Mouse (Mus musculus) kidney, adult 11 months (tissue): ENCODE measurements at regions not wholly inside any gene's neighbourhood (a gene's known extent, or its start where the extent isn't known, plus 50 kb on each side); places are given as distances from the start of the nearest gene placed in this dataset.

Experiments used
- DNase-seq: peaks from one replicate; pipeline ENCODE4 v3.0.0; 2022

- DNase-seq, result no peak
Measured at GRCm38 (mm10) chr7:72753053-72753559, 446.7 kb upstream of the Mctp2 start.

GRCm38 (mm10) chr7:72762711-72763110 is 456.3 kb upstream of the Mctp2 start:
- no peak for DNase-seq

GRCm38 (mm10) chr7:72768705-72769104 is 462.3 kb upstream of the Mctp2 start:
- no peak for DNase-seq

GRCm38 (mm10) chr7:72774031-72774770 is 467.8 kb upstream of the Mctp2 start:
- DNase-seq, result no peak

GRCm38 (mm10) chr7:72774771-72775119 is 468.3 kb upstream of the Mctp2 start:
- no peak for DNase-seq

GRCm38 (mm10) chr7:72787306-72787705 is 480.9 kb upstream of the Mctp2 start:
- DNase-seq, result no peak

GRCm38 (mm10) chr7:72788261-72788660 is 481.9 kb upstream of the Mctp2 start:
- DNase-seq, result no peak

- no peak for DNase-seq
Measured at GRCm38 (mm10) chr7:72822142-72822541, 515.7 kb upstream of the Mctp2 start.

- peak; percentile 2 for DNase-seq
Measured at GRCm38 (mm10) chr7:72826597-72826996, 520.2 kb upstream of the Mctp2 start.

- no peak for DNase-seq
Measured at GRCm38 (mm10) chr7:72835423-72835822, 529.0 kb upstream of the Mctp2 start.

GRCm38 (mm10) chr7:72836026-72836425 is 529.6 kb upstream of the Mctp2 start:
- no peak for DNase-seq

GRCm38 (mm10) chr7:72836457-72836985 is 530.1 kb upstream of the Mctp2 start:
- no peak for DNase-seq

GRCm38 (mm10) chr7:72837992-72838655 is 531.7 kb upstream of the Mctp2 start:
- DNase-seq, result no peak

GRCm38 (mm10) chr7:72851346-72851745 is 524.0 kb upstream of the Rgma start:
- DNase-seq, result no peak

GRCm38 (mm10) chr7:72854501-72855002 is 520.8 kb upstream of the Rgma start:
- no peak for DNase-seq

GRCm38 (mm10) chr7:72866966-72867754 is 508.1 kb upstream of the Rgma start:
- no peak for DNase-seq

GRCm38 (mm10) chr7:72869068-72869467 is 506.2 kb upstream of the Rgma start:
- no peak for DNase-seq

- DNase-seq, result no peak
Measured at GRCm38 (mm10) chr7:72900816-72901215, 474.5 kb upstream of the Rgma start.

GRCm38 (mm10) chr7:72905891-72906290 is 469.4 kb upstream of the Rgma start:
- no peak for DNase-seq

GRCm38 (mm10) chr7:72906536-72906935 is 468.8 kb upstream of the Rgma start:
- DNase-seq, result no peak

GRCm38 (mm10) chr7:72926772-72927380 is 448.4 kb upstream of the Rgma start:
- DNase-seq, result no peak

- DNase-seq, result no peak
Measured at GRCm38 (mm10) chr7:72938842-72939241, 436.5 kb upstream of the Rgma start.

GRCm38 (mm10) chr7:72947531-72947930 is 427.8 kb upstream of the Rgma start:
- DNase-seq, result no peak
